Mouse (Mus musculus) mammary gland, adult 2 months (tissue): Measurements from ENCODE around the gene Olfr461. TPM values are rescaled to one million over a fixed set of nuclear protein-coding genes. Genes with fewer than 3 reads are reported as not detected.

Experiments
- polyA plus RNA-seq: library from polyadenylated mRNA; depleted of rRNA; stranded (reverse); fragments of >200 nt; gene quantifications from 2 replicates; pipeline ENCODE4 v1.2.3, GENCODE M21; 2012; ENCODE audit warnings: low replicate concordance; rRNA removed

Olfr461 gene
- not detected in 2 replicates for polyA plus RNA-seq

GRCm38 (mm10) chr6:40554950-40555349, at the start of gene Olfr461:
TSS of gene Olfr461 (minus strand) at chr6:40555050.

GRCm38 (mm10) chr6:40585645-40586044, 30.8 kb upstream of the Olfr461 start, which contains the start of gene Clec5a:
TSS of gene Clec5a (minus strand) at chr6:40585821.

GRCm38 (mm10) chr6:40569187-40569586, 14.3 kb upstream of the Olfr461 start, which contains the start of gene Olfr460:
TSS of gene Olfr460 (plus strand) at chr6:40569487.

GRCm38 (mm10) chr6:40519408-40519807, 35.4 kb downstream of the Olfr461 start, which contains the start of gene Prss37:
TSS of gene Prss37 (minus strand) at chr6:40519508.

GRCm38 (mm10) chr6:40493229-40493628, 61.6 kb downstream of the Olfr461 start, which contains the start of gene Tas2r108:
TSS of gene Tas2r108 (plus strand) at chr6:40493529.

Other genes with a start within 250 kb of the Olfr461 start
- 7.7 and 17.7 TPM in 2 replicates for gene Agk, start 229.9 kb downstream of the Olfr461 start, polyA plus RNA-seq
- 4.6 and 6.7 TPM in 2 replicates for gene E330009J07Rik, start 118.9 kb downstream of the Olfr461 start, polyA plus RNA-seq
- gene Wee2, start 116.0 kb downstream of the Olfr461 start, polyA plus RNA-seq, result not detected in 2 replicates
- 8.2 and 9.5 TPM in 2 replicates for gene Ssbp1, start 83.7 kb downstream of the Olfr461 start, polyA plus RNA-seq
- not detected in 2 replicates for gene Tas2r137, start 63.8 kb downstream of the Olfr461 start, polyA plus RNA-seq
- 0.11 TPM in 1 of 2 replicates, not detected in the other for gene Tas2r108, start 61.5 kb downstream of the Olfr461 start, polyA plus RNA-seq
- not detected in 2 replicates for gene Prss37, start 35.5 kb downstream of the Olfr461 start, polyA plus RNA-seq
- not detected in 2 replicates for gene Olfr460, start 14.4 kb upstream of the Olfr461 start, polyA plus RNA-seq
- gene Clec5a, start 30.8 kb upstream of the Olfr461 start, polyA plus RNA-seq, result 0.68 and 0.72 TPM in 2 replicates
- gene Tas2r138, start 58.3 kb upstream of the Olfr461 start, polyA plus RNA-seq, result not detected in 2 replicates
- 0.17 and 0.20 TPM in 2 replicates for gene Mgam, start 73.8 kb upstream of the Olfr461 start, polyA plus RNA-seq